Mouse (Mus musculus): ENCODE data around the gene Mpv17l2. TPM values are rescaled to one million over a fixed set of nuclear protein-coding genes. Genes with fewer than 3 reads are reported as not detected.

The Mpv17l2 gene
- polyA plus RNA-seq, 1 experiment from 2014 or later, result 46.1 TPM

GRCm38 (mm10) chr8:70771217-70771616 lies 10.5 kb upstream of the Mpv17l2 start:
- no peak overlapping the region for H3K9ac ChIP-seq
- H3K9me3 ChIP-seq (replicated peaks), result no peaks in the 10 kb centered on the region
- peaks cover 74% of the 10 kb centered on the region for H3K36me3 ChIP-seq
- H3K4me3 ChIP-seq (replicated peaks), result no peak overlapping the region
- no peaks in the 10 kb centered on the region for H3K27me3 ChIP-seq
- peaks cover 56% of the 10 kb centered on the region for H3K4me1 ChIP-seq
- no peak for ATAC-seq (replicated peaks; ENCODE audit: low FRiP score)
- WGBS, result 84% methylated on average over 7 of the region's 7 CpGs
- H3K4me2 ChIP-seq, result no peak overlapping the region
- H3K27ac ChIP-seq, result no peak overlapping the region

GRCm38 (mm10) chr8:70770748-70771147 lies 10.0 kb upstream of the Mpv17l2 start:
- WGBS, result 93% methylated on average over 13 of the region's 13 CpGs
- Histone ChIP-seq H3K9ac (no peak overlapping the region), H3K4me3 (replicated peaks) (no peak overlapping the region), H3K27me3 (no peaks in the 10 kb centered on the region), H3K4me1 (peaks cover 57% of the 10 kb centered on the region), H3K36me3 (peaks cover 74% of the 10 kb centered on the region), H3K27ac (no peak overlapping the region), H3K4me2 (no peak overlapping the region), H3K9me3 (replicated peaks) (no peaks in the 10 kb centered on the region)
- no peak for ATAC-seq (replicated peaks; ENCODE audit: low FRiP score)

- Histone ChIP-seq H3K27me3 (no peaks in the 10 kb centered on the region), H3K27ac (no peak overlapping the region), H3K4me2 (no peak overlapping the region), H3K4me1 (peaks cover 57% of the 10 kb centered on the region), H3K36me3 (peaks cover 73% of the 10 kb centered on the region), H3K9me3 (replicated peaks) (no peaks in the 10 kb centered on the region), H3K9ac (no peak overlapping the region), H3K4me3 (replicated peaks) (no peak overlapping the region)
- WGBS, result 76% methylated on average over 12 of the region's 12 CpGs
- no peak for ATAC-seq (replicated peaks; ENCODE audit: low FRiP score)
These were observed 9.1 kb upstream of the Mpv17l2 start for GRCm38 (mm10) chr8:70769858-70770257.

- Histone ChIP-seq H3K9ac (no peak overlapping the region), H3K9me3 (replicated peaks) (no peaks in the 10 kb centered on the region), H3K27ac (no peak overlapping the region), H3K4me3 (replicated peaks) (no peak overlapping the region), H3K4me1 (peaks cover 56% of the 10 kb centered on the region), H3K4me2 (no peak overlapping the region), H3K27me3 (no peaks in the 10 kb centered on the region), H3K36me3 (peaks cover 68% of the 10 kb centered on the region)
- peak; percentile 66 for ATAC-seq (replicated peaks; ENCODE audit: low FRiP score)
- WGBS, result 7% methylated on average over 26 of the region's 26 CpGs
These were observed 8.6 kb upstream of the Mpv17l2 start for GRCm38 (mm10) chr8:70769359-70769758.

GRCm38 (mm10) chr8:70768956-70769355 lies 8.2 kb upstream of the Mpv17l2 start:
- H3K27me3 ChIP-seq, result no peaks in the 10 kb centered on the region
- ATAC-seq (replicated peaks; ENCODE audit: low FRiP score), result no peak
- H3K9me3 ChIP-seq (replicated peaks), result no peaks in the 10 kb centered on the region
- WGBS, result 89% methylated on average over 16 of the region's 16 CpGs
- no peak overlapping the region for H3K27ac ChIP-seq
- H3K9ac ChIP-seq, result no peak overlapping the region
- H3K4me1 ChIP-seq, result peaks cover 55% of the 10 kb centered on the region
- H3K4me2 ChIP-seq, result no peak overlapping the region
- H3K36me3 ChIP-seq, result peaks cover 68% of the 10 kb centered on the region
- H3K4me3 ChIP-seq (replicated peaks), result no peak overlapping the region

GRCm38 (mm10) chr8:70768231-70768776 lies 7.6 kb upstream of the Mpv17l2 start:
- Histone ChIP-seq H3K9ac (no peak overlapping the region), H3K4me1 (peaks cover 50% of the 10 kb centered on the region), H3K4me3 (replicated peaks) (no peak overlapping the region), H3K27me3 (no peaks in the 10 kb centered on the region), H3K36me3 (peaks cover 68% of the 10 kb centered on the region), H3K27ac (no peak overlapping the region), H3K4me2 (no peak overlapping the region), H3K9me3 (replicated peaks) (no peaks in the 10 kb centered on the region)
- 95% methylated on average over 32 of the region's 32 CpGs for WGBS
- no peak for ATAC-seq (replicated peaks; ENCODE audit: low FRiP score)

- Histone ChIP-seq H3K9ac (peak overlapping the region; percentile 14; the same call in 1 of the 2 replicates), H3K27ac (peak overlapping the region; percentile 87; the same call in 1 of the 2 replicates), H3K9me3 (replicated peaks) (no peaks in the 10 kb centered on the region), H3K27me3 (no peaks in the 10 kb centered on the region), H3K36me3 (peaks cover 67% of the 10 kb centered on the region), H3K4me1 (peaks cover 42% of the 10 kb centered on the region), H3K4me3 (replicated peaks) (no peak overlapping the region), H3K4me2 (no peak overlapping the region)
- 71% methylated on average over 6 of the region's 6 CpGs for WGBS
- ATAC-seq (replicated peaks; ENCODE audit: low FRiP score), result no peak
These were observed 6.8 kb upstream of the Mpv17l2 start for GRCm38 (mm10) chr8:70767503-70767902.

GRCm38 (mm10) chr8:70766571-70767440 lies 6.1 kb upstream of the Mpv17l2 start:
- H3K9me3 ChIP-seq (replicated peaks), result no peaks in the 10 kb centered on the region
- H3K4me1 ChIP-seq, result peaks cover 40% of the 10 kb centered on the region
- H3K27ac ChIP-seq, result peak overlapping the region; percentile 87
- H3K36me3 ChIP-seq, result peaks cover 60% of the 10 kb centered on the region
- 7% methylated on average over 21 of the region's 21 CpGs for WGBS
- ATAC-seq (replicated peaks; ENCODE audit: low FRiP score), result peak; percentile 78
- H3K4me2 ChIP-seq, result peak overlapping the region; percentile 96
- H3K9ac ChIP-seq, result peak overlapping the region; percentile 53
- peak overlapping the region; percentile 53 for H3K4me3 ChIP-seq (replicated peaks)
- no peaks in the 10 kb centered on the region for H3K27me3 ChIP-seq

- peak overlapping the region; percentile 53 for H3K9ac ChIP-seq
- peak overlapping the region; percentile 96 for H3K4me2 ChIP-seq
- H3K9me3 ChIP-seq (replicated peaks), result no peaks in the 10 kb centered on the region
- ATAC-seq (replicated peaks; ENCODE audit: low FRiP score), result no peak
- H3K4me1 ChIP-seq, result peaks cover 45% of the 10 kb centered on the region
- H3K27me3 ChIP-seq, result no peaks in the 10 kb centered on the region
- H3K36me3 ChIP-seq, result peaks cover 52% of the 10 kb centered on the region
- H3K27ac ChIP-seq, result peak overlapping the region; percentile 87
- H3K4me3 ChIP-seq (replicated peaks), result peak overlapping the region; percentile 53
- 2% methylated on average over 34 of the region's 34 CpGs for WGBS
These were observed 5.3 kb upstream of the Mpv17l2 start for GRCm38 (mm10) chr8:70765838-70766570.

GRCm38 (mm10) chr8:70765329-70765728 lies 4.6 kb upstream of the Mpv17l2 start:
- peak overlapping the region; percentile 53 for H3K9ac ChIP-seq
- WGBS, result 74% methylated on average over 9 of the region's 9 CpGs

GRCm38 (mm10) chr8:70764676-70765075 lies 3.9 kb upstream of the Mpv17l2 start:
- H3K9me3 ChIP-seq (replicated peaks), result no peaks in the 10 kb centered on the region
- WGBS, result 89% methylated on average over 13 of the region's 13 CpGs
- no peaks in the 10 kb centered on the region for H3K27me3 ChIP-seq
- no peak overlapping the region for H3K4me3 ChIP-seq (replicated peaks)
- H3K27ac ChIP-seq, result no peak overlapping the region
- H3K36me3 ChIP-seq, result peaks cover 39% of the 10 kb centered on the region
- H3K4me1 ChIP-seq, result peaks cover 55% of the 10 kb centered on the region
- peak overlapping the region; percentile 96; the same call in 1 of the 2 replicates for H3K4me2 ChIP-seq
- H3K9ac ChIP-seq, result no peak overlapping the region
- no peak for ATAC-seq (replicated peaks; ENCODE audit: low FRiP score)

More at GRCm38 (mm10) chr8:70765329-70765728, 4.6 kb upstream of the Mpv17l2 start:
- peaks cover 45% of the 10 kb centered on the region for H3K36me3 ChIP-seq
- H3K9me3 ChIP-seq (replicated peaks), result no peaks in the 10 kb centered on the region
- H3K4me1 ChIP-seq, result peaks cover 48% of the 10 kb centered on the region
- ATAC-seq (replicated peaks; ENCODE audit: low FRiP score), result no peak
- peak overlapping the region; percentile 53 for H3K4me3 ChIP-seq (replicated peaks)
- H3K27me3 ChIP-seq, result no peaks in the 10 kb centered on the region
- H3K4me2 ChIP-seq, result peak overlapping the region; percentile 96
- peak overlapping the region; percentile 87; the same call in 1 of the 2 replicates for H3K27ac ChIP-seq

GRCm38 (mm10) chr8:70764026-70764425 lies 3.3 kb upstream of the Mpv17l2 start:
- Histone ChIP-seq H3K9me3 (replicated peaks) (no peaks in the 10 kb centered on the region), H3K4me1 (peaks cover 61% of the 10 kb centered on the region), H3K36me3 (peaks cover 34% of the 10 kb centered on the region), H3K4me2 (no peak overlapping the region), H3K27ac (no peak overlapping the region), H3K4me3 (replicated peaks) (no peak overlapping the region), H3K9ac (no peak overlapping the region), H3K27me3 (no peaks in the 10 kb centered on the region)
- no peak for ATAC-seq (replicated peaks; ENCODE audit: low FRiP score)
- 83% methylated on average over 8 of the region's 8 CpGs for WGBS

Measured in kidney, embryonic 15.5 days (tissue).